Mouse (Mus musculus) erythroblast, embryonic 14.5 days (primary cell): ENCODE measurements around the gene Irs1.

Source experiments
- GATA1 ChIP-seq: IDR thresholded peaks from 2 replicates; pipeline ENCODE4 v1.6.1; 2012; ENCODE audit warnings: low read length, inconsistent platforms, mixed read lengths
- TAL1 ChIP-seq: IDR thresholded peaks from 3 replicates; pipeline ENCODE4 v1.6.1; 2012; ENCODE audit warnings: low read length, inconsistent platforms, mixed read lengths

- no peak for TF ChIP-seq GATA1
- TF ChIP-seq TAL1, result no peak
These were observed 2.9 kb upstream of the Irs1 start for GRCm38 (mm10) chr1:82294102-82294501.
